Mouse (Mus musculus) v-Abl transformed pro-B cells (cell line): Measurements from ENCODE around the gene Rasgrp4.
"Not testable (repeated sequence)": the region's sequence is repeated elsewhere in the genome, so short reads cannot be mapped to it uniquely, and the experiment has no call there.

Experiments
- in situ Hi-C, 2 experiments: fragments of 400-800 bp; cut with MboI; formaldehyde crosslinking; loops; one replicate each; pipeline ENCODE4 v1.15.1; 2025; ENCODE audit not compliant: unreplicated experiment in 2 of 2

Rasgrp4 gene

GRCm38 (mm10) chr7:29134693-29135386 lies at the start of gene Rasgrp4:
TSS of gene Rasgrp4 (plus strand) at chr7:29134851.
- in situ Hi-C loops: no loop called here

- in situ Hi-C loops: no loop called here
Measured at GRCm38 (mm10) chr7:29085981-29086380, 48.7 kb upstream of the Rasgrp4 start.

GRCm38 (mm10) chr7:29086902-29087301 lies 47.7 kb upstream of the Rasgrp4 start:
- in situ Hi-C loops: no loop called here

- in situ Hi-C loops: no loop called here
Measured at GRCm38 (mm10) chr7:29088817-29089216, 45.8 kb upstream of the Rasgrp4 start.

GRCm38 (mm10) chr7:29097131-29097530 lies 37.5 kb upstream of the Rasgrp4 start:
- in situ Hi-C loops: no loop called here

- in situ Hi-C loops: no loop called here
Measured at GRCm38 (mm10) chr7:29101286-29102017, 33.2 kb upstream of the Rasgrp4 start.

- in situ Hi-C loops: no loop called here
Measured at GRCm38 (mm10) chr7:29108992-29109955, 25.4 kb upstream of the Rasgrp4 start.

- in situ Hi-C loops: loop anchor here in 1 of 2 experiments (10.0 kb wide), 1 partner anchor 407 kb away; no protein-coding TSS in a partner anchor
Measured at GRCm38 (mm10) chr7:29118142-29118851, 16.4 kb upstream of the Rasgrp4 start.

GRCm38 (mm10) chr7:29119526-29119925 lies 15.1 kb upstream of the Rasgrp4 start:
- in situ Hi-C loops: loop anchor here in 1 of 2 experiments (10.0 kb wide), 1 partner anchor 405 kb away; no protein-coding TSS in a partner anchor

- in situ Hi-C loops: no loop called here
Measured at GRCm38 (mm10) chr7:29122821-29123220, 11.8 kb upstream of the Rasgrp4 start.

- in situ Hi-C loops: no loop called here
Measured at GRCm38 (mm10) chr7:29123531-29124358, 10.9 kb upstream of the Rasgrp4 start.

GRCm38 (mm10) chr7:29124970-29125369 lies 9.7 kb upstream of the Rasgrp4 start, which contains the start of gene Ryr1:
TSS of gene Ryr1 (minus strand) at chr7:29125179.
- in situ Hi-C loops: loop anchor here (5.0 kb wide), 6 partner anchors 52 to 402 kb away; partner anchors contain the start of genes 2200002D01Rik (in 1 of the 2), Dpf1 (in 1 of the 2) and Ppp1r14a (in 1 of the 2)

- in situ Hi-C loops: loop anchor here (5.0 kb wide), 6 partner anchors 51 to 401 kb away; partner anchors contain the start of genes 2200002D01Rik (in 1 of the 2), Dpf1 (in 1 of the 2) and Ppp1r14a (in 1 of the 2)
Measured at GRCm38 (mm10) chr7:29126173-29126915, 8.3 kb upstream of the Rasgrp4 start.

GRCm38 (mm10) chr7:29128725-29129124 lies 5.9 kb upstream of the Rasgrp4 start:
- in situ Hi-C loops: loop anchor here (5.0 kb wide), 6 partner anchors 49 to 399 kb away; partner anchors contain the start of genes 2200002D01Rik (in 1 of the 2), Dpf1 (in 1 of the 2) and Ppp1r14a (in 1 of the 2)

GRCm38 (mm10) chr7:29134230-29134629 lies 421 bp upstream of the Rasgrp4 start:
- in situ Hi-C loops: no loop called here

GRCm38 (mm10) chr7:29137429-29137828 lies 2.8 kb downstream of the Rasgrp4 start:
- in situ Hi-C loops: no loop called here

- in situ Hi-C loops: not testable (repeated sequence)
Measured at GRCm38 (mm10) chr7:29139237-29139636, 4.6 kb downstream of the Rasgrp4 start.

- in situ Hi-C loops: no loop called here
Measured at GRCm38 (mm10) chr7:29141416-29141815, 6.8 kb downstream of the Rasgrp4 start.
